Mouse (Mus musculus) granulocyte monocyte progenitor cell, adult 5-6 weeks (primary cell): ENCODE results near the gene Lmcd1. TPM values are rescaled to one million over a fixed set of nuclear protein-coding genes. Genes with fewer than 3 reads are reported as not detected.

Source experiments
- ATAC-seq: replicated peaks from 2 replicates; pipeline ENCODE4 v1.8.0; 2016; ENCODE audit warnings: mild to moderate bottlenecking, moderate TSS enrichment, inconsistent platforms; ENCODE audit not compliant: poor library complexity, severe bottlenecking
- total RNA-seq, 2 experiments: library from RNA; stranded (forward) in 1 of 2; stranded (reverse) in 1 of 2; fragments of 200-712, 200-1000 nt in 1 of 2; fragments of >200 nt in 1 of 2; fragmentation: Nextera tagmentation in 1 of 2; gene quantifications; 2 replicates each; pipeline ENCODE4 v1.2.3; 2014 to 2017

The Lmcd1 gene
- total RNA-seq, 2 experiments from 2014 or later, result not detected

GRCm38 (mm10) chr6:112281935-112282334, 8.4 kb downstream of the Lmcd1 start:
- no peak for ATAC-seq

GRCm38 (mm10) chr6:112284087-112284486, 10.5 kb downstream of the Lmcd1 start:
- no peak for ATAC-seq

GRCm38 (mm10) chr6:112287671-112288070, 14.1 kb downstream of the Lmcd1 start:
- ATAC-seq, result no peak

DNA sequence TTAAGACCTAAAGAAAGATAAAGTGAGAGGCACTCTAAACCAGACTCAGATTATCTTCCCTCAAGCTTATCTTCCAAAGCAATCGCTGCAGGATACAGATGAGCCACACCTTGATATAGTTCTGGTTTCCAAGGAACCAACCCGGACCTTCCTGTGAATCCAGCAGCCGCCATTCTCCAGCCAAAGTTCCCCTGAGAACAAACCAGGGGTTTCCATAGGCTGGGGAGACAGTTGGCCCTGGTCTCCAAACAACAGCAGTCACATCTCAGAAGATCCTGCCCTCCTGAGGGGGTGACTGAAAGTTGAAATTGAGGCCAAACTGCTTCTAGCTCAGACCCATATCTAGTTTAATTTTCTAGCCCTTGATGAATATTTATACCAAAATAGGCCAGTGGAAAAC, 14.7 kb downstream of the Lmcd1 start:
- no peak for ATAC-seq

- no peak for ATAC-seq
Observed at GRCm38 (mm10) chr6:112291146-112291545, 17.6 kb downstream of the Lmcd1 start.

DNA sequence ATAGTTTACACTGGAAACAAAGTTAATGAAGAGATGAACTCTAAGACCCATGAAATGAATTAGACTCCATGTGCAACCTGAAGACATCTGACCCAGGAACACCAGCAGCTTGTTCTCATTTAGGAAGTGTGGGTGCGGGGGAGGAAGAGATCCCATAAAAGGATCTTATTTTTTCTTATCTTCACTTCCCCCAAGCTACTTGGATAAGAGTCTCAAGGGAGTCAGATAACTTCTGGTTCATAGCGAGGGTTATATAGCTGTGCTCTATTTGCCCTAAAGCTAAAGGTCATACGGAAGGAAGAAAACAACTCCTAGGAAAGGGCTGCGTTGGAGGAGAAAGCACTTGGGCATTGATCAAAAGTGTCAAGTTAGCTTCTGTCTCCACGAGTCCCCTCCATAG, 19.8 kb downstream of the Lmcd1 start:
- ATAC-seq, result no peak

- no peak for ATAC-seq
Observed at GRCm38 (mm10) chr6:112295269-112295668, 21.7 kb downstream of the Lmcd1 start.

DNA sequence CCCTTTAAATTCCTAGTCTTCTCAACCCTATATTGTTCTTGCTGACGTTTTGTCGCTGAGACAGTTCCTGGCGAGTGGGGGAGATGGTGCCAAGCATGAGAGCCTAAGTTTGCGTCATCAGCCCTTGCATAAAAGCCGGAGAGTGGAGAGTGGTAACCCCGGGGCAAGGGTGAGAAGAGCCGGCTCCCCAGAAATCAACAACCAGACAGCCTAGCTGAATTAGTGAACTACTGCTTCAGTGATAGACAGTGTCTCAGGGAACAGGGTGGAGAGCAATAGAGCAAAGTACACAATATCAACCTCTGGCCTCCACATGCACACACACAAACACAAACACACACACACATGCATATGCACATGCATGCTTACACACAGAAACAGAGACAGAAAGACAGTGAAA, 26.6 kb downstream of the Lmcd1 start:
- no peak for ATAC-seq

- no peak for ATAC-seq
Observed at GRCm38 (mm10) chr6:112300633-112301032, 27.1 kb downstream of the Lmcd1 start.

GRCm38 (mm10) chr6:112302248-112302647, 28.7 kb downstream of the Lmcd1 start:
- no peak for ATAC-seq

- ATAC-seq, result no peak
Observed at GRCm38 (mm10) chr6:112302814-112303383, 29.3 kb downstream of the Lmcd1 start.

GRCm38 (mm10) chr6:112304751-112305150, 31.2 kb downstream of the Lmcd1 start:
- ATAC-seq, result no peak

GRCm38 (mm10) chr6:112309330-112309938, 35.9 kb downstream of the Lmcd1 start:
- ATAC-seq, result no peak

DNA sequence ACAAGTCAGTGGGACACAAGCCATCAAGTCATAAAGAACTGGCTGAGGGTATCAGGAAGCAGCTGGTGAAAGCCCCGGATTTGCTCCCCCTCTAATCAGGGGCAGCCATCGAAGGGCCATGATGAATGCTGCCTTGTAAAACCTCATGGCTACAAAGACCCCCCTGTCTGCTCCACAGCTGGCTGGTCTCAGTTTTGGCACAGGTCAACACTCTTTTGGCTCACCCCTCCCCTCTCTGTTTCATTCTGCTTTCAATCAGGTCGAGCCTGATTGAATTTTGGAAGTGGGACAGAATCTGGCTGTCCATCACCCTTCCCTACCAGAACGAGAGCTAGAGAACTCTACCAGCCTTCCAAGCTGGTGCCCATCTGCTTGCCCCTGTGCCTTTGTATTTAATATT, 37.8 kb downstream of the Lmcd1 start:
- ATAC-seq, result no peak

DNA sequence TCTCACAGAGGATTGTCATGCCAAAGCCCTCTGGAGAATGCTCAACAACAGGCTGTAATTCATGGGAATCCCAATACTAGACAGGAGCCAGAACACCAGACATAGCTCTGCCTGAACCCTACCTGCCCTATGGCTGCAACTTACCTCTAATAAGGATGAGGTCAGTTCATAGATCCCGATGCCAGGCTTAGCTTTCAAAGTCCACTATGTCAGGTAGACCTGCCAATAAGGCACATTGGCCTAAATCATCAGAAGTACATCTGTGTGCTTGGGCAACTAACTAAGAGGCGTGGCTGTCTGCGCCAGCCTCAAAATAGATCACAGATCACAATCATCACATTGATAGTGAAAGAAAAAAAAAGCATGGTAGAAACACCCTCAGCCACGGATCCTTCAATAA, 45.9 kb downstream of the Lmcd1 start:
- no peak for ATAC-seq

GRCm38 (mm10) chr6:112320679-112321078, 47.1 kb downstream of the Lmcd1 start:
- ATAC-seq, result no peak

- ATAC-seq, result no peak
Observed at GRCm38 (mm10) chr6:112322916-112323315, 49.4 kb downstream of the Lmcd1 start.

GRCm38 (mm10) chr6:112325213-112325612, 51.7 kb downstream of the Lmcd1 start:
- no peak for ATAC-seq

GRCm38 (mm10) chr6:112327793-112328192, 54.2 kb downstream of the Lmcd1 start:
- ATAC-seq, result no peak

- ATAC-seq, result no peak
Observed at GRCm38 (mm10) chr6:112330520-112331222, 57.1 kb downstream of the Lmcd1 start.

GRCm38 (mm10) chr6:112331223-112331598, 57.7 kb downstream of the Lmcd1 start:
- no peak for ATAC-seq

DNA sequence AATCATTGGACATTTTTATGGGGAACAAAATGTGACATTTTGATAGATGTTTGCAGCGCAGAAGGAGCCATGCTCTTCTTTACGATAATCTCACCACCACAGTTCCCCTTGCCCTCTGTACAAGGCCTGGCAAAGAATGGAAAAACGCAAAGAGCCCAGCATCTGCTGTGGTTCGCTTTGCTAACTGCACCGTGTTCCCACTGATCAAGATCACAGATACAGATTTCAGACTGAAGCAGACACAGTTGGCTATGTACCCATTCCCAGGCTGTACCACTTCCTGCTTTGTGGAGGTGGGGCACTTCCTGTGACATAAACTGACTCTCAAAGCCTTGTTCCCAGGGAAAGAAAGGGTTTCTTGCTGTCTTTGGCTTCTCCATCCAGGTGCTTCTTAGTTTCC, 60.4 kb downstream of the Lmcd1 start:
- no peak for ATAC-seq
